Mouse (Mus musculus): ENCODE measurements around the gene Slc19a3.
"Not testable (repeated sequence)": the region's sequence is repeated elsewhere in the genome, so short reads cannot be mapped to it uniquely, and the experiment has no call there.

Gene Slc19a3

GRCm38 (mm10) chr1:83006218-83007179, 31.7 kb downstream of the Slc19a3 start:
- CTCF ChIA-PET = no interaction called here

DNA sequence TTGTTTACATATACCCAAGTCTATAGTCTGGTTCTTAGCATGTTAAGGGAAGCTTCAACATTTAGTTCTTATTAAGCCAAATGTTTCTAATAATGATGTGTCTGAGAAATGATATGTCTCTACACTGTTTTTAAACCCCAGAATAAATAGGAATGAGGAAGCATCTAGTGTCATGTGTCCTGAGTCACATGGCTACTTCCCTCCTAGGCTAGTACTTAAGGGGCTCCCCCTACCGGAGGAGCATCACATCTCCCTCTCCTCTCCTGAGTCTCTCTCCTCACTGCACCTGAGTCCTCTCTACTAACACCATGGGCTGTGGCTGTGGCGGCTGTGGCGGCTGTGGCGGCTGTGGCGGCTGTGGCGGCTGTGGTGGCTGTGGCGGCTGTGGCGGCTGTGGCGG, 37.9 kb downstream of the Slc19a3 start, which contains the start of gene Gm47959:
Gene Gm47959, plus strand, starts transcription at position 243 of the 400 bp plus-strand sequence.
- CTCF ChIA-PET = not testable (repeated sequence)

GRCm38 (mm10) chr1:82993947-82994346, 44.3 kb downstream of the Slc19a3 start:
- CTCF ChIA-PET = no interaction called here

GRCm38 (mm10) chr1:82992093-82992492, 46.2 kb downstream of the Slc19a3 start:
- CTCF ChIA-PET = no interaction called here

- CTCF ChIA-PET = no interaction called here
Observed at GRCm38 (mm10) chr1:82991596-82991995, 46.7 kb downstream of the Slc19a3 start.

DNA sequence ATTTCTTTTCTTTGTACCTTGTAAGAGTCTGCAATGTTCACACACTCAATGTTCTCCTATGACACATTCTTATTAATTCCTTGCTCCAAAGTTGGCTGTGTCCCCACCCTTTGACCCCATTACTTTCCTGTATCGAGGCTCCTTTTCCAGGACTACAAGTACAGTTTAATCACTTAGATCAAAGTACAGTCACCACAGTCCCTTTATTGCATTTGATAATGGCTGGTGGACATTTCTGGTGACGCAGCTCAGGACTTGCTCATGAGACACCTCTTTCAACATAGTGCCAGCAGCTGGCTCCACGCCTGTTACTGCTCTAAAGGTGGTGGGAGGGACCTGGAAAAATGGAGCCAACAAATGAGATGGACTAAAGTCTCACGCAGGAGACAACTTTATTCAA, 47.2 kb downstream of the Slc19a3 start:
- CTCF ChIA-PET = no interaction called here

GRCm38 (mm10) chr1:82987530-82988198, 50.6 kb downstream of the Slc19a3 start:
- CTCF ChIA-PET = no interaction called here

DNA sequence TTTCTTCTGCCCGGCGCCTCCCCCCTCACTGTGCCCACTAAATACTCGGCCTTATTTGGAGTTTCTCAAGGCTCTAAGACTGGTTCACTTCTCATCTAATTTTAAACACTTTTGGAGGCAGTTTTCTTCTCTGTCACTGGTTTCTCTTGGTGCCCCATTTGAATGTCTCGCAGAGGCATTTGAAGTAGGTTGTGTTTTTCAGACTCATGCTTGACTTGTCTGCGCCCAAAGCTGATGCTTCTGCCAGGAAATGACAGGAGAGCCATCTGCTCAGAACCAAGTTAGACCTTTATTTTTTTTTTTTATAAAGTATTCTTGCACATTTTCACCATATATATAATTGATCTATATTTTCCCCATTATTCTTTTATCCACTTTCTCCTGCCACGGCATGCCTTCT, 51.5 kb downstream of the Slc19a3 start:
- CTCF ChIA-PET = interaction anchor here (0.6 kb wide), 1 partner anchor 102 kb away, joined by 4 read pairs; no protein-coding TSS in a partner anchor

DNA sequence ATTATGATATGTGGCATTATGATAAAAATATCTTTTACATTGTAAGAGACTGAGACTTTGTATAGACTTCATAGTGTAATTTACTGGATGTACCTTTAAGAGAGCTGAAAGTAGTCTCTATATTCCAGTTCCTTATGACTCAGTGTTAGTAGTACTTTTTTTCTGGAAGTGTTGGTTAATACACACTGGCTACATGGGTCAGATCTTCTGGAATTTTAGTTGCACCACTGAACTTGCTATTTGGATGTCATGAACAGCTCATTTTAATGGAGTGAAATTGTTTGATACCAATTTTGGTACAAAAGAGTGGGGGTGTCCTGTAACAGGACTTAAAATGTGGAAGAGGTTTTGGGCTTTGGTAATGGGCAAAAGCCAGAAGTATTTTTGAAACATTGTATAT, 60.4 kb downstream of the Slc19a3 start:
- CTCF ChIA-PET = no interaction called here

DNA sequence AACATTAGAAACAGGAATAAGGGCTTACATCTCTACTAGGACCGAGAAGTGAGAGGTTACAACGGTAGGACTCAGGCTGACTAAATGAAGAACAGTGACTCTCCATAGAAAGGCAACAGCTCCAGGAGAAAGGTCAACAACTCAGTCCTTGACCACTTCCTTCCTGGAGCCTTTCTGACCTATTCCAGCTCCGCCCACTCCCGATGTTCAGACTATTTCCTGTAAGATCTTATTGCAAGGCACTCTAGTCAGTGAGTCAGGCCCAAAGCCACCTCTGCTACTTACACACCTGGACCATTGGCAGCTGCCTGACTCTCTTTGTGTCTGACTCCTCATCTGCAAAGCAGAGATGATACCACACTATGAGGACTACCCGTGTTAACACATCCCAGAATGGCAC, 62.5 kb downstream of the Slc19a3 start:
- CTCF ChIA-PET = no interaction called here

DNA sequence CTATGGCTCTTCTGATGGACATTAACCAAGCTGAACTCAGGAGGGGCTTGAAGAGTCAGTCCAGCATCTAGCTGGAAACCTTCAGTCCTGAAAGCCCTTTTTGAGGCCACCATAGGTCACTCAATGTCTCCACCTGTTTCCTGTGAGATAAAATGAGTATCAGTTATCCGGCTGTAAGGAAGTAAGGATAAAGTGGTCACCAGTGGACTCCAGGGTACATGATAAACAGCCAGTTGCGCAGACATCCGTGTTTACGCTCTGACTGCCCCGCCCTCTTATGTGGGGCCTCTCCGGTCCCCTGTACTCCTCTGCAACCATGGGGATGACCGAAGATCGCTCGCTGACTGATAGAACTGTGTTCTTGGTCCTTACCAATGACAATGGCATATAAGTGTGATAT, 63.9 kb downstream of the Slc19a3 start:
- CTCF ChIA-PET = no interaction called here

GRCm38 (mm10) chr1:82973901-82974300, 64.3 kb downstream of the Slc19a3 start:
- CTCF ChIA-PET = no interaction called here

DNA sequence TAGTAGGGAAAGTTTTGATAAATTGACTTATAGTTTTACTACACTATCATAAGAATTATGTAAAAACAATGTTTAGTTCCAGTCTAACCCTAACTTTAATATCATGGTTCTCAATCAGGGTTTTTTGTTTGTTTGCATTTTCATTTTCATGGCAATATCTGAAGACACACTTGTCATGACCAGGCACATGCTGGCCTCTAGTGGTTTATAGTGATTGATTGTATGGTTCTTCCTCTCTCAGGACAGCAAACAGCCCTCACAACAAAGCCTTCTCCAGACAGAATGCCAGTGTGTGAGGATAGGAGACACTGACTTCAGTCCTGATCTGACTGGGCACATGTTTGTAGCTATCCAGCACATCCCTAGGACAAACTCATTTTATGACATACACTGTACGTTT, 65.0 kb downstream of the Slc19a3 start:
- CTCF ChIA-PET = no interaction called here

GRCm38 (mm10) chr1:82972046-82972445, 66.2 kb downstream of the Slc19a3 start:
- CTCF ChIA-PET = no interaction called here

DNA sequence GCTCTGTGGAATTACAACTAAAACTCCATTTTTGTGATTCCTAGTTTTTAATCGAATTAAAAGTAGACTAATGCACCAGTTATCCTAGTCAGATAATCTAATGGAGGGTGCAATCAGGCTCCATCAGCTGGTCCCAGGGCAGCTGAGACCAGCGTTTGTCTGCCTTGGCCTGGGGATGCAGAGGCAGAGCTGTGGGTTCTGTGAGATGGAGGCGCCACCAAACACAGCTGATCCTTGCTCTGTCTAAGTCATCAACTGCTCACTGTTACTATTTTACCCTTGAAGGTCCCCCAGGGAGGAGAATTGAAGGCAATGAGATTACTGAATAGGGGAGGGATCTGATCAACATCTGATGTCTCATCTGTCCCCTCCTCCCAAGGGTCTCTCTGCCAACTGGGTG, 71.8 kb downstream of the Slc19a3 start:
- CTCF ChIA-PET = no interaction called here
